Mouse (Mus musculus): ENCODE results near the gene Lgals9.
A peak's percentile ranks its signal among the peaks of the same experiment; 100 is the strongest.

Lgals9 gene

GRCm38 (mm10) chr11:78920411-78920939 is 64.3 kb downstream of the Lgals9 start, which contains the start of gene Nos2:
Gene Nos2 (plus strand): TSS chr11:78920787.
- DNase-seq (ENCODE audit: low spot score) = no peak

GRCm38 (mm10) chr11:78919745-78920144 is 65.0 kb downstream of the Lgals9 start:
- no peak for DNase-seq (ENCODE audit: low spot score)

- peak; percentile 31 for DNase-seq (ENCODE audit: low spot score)
Measured at GRCm38 (mm10) chr11:78916410-78916809, 68.3 kb downstream of the Lgals9 start.

GRCm38 (mm10) chr11:78915473-78915872 is 69.3 kb downstream of the Lgals9 start:
- no peak for DNase-seq (ENCODE audit: low spot score)

Data from adipocyte (in vitro differentiated cells).